Mouse (Mus musculus) lung, adult 18-20 months (tissue): Measurements from ENCODE around the gene Gm21117.
"Not testable (repeated sequence)": the region's sequence is repeated elsewhere in the genome, so short reads cannot be mapped to it uniquely, and the experiment has no call there.

Experiments
- DNase-seq, 2 experiments: peaks; one replicate each; pipeline ENCODE4 v3.0.0; 2022; ENCODE audit warnings: mixed read lengths in 2 of 2

Gm21117 gene

DNA sequence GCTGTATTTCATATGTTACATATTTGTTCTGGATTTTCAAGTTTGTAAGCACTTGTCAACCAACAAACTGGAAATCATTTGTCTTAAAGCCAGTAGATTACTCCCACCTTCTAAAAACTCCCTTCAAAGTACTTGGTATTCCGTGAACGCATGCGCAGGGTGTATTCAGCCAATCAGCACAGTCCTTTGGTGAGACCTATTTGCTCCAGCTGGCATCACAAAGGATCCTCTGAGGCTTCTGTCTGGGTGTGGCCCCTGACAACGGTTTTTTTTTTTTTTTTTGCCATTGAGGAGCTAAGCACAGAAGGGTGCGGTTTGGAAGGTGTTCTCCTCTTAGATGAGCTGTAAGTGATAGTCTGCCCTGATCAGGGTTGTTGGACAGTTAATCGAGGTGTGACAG is at the start of gene Gm21117:
Gm21117 (plus strand) TSS at position 301 of the 400 bp plus-strand sequence.
- not testable (repeated sequence) for DNase-seq
